Mouse (Mus musculus) liver, embryonic 12.5 days (tissue): ENCODE results near the gene Vrtn. TPM values are rescaled to one million over a fixed set of nuclear protein-coding genes. Genes with fewer than 3 reads are reported as not detected.

Source experiments
- ATAC-seq: fragments of 200-750 bp; cut with Nextera tagmentation; 2 replicates; pipeline ENCODE4 v1.8.0; 2017; ENCODE audit warnings: moderate number of reproducible peaks, mild to moderate bottlenecking, moderate library complexity
- H3K27ac ChIP-seq: fragments of 300-500 bp; sonication (generic); 2 replicates; pipeline ENCODE4 v1.5.1; 2016; ENCODE audit warnings: mild to moderate bottlenecking
- H3K27me3 ChIP-seq: fragments of 300-500 bp; sonication (generic); replicated peaks from 2 replicates; pipeline ENCODE4 v1.6.1; 2016; ENCODE audit warnings: mild to moderate bottlenecking, moderate library complexity
- H3K36me3 ChIP-seq: fragments of 300-500 bp; sonication (generic); 2 replicates; pipeline ENCODE4 v1.6.1; 2016; ENCODE audit warnings: mild to moderate bottlenecking, moderate library complexity
- H3K4me1 ChIP-seq: fragments of 300-500 bp; sonication (generic); 2 replicates; pipeline ENCODE4 v1.6.1; 2016
- H3K4me2 ChIP-seq: fragments of 300-500 bp; sonication (generic); 2 replicates; pipeline ENCODE4 v1.6.1; 2016; ENCODE audit warnings: mild to moderate bottlenecking, moderate library complexity
- H3K4me3 ChIP-seq: fragments of 300-500 bp; sonication (generic); 2 replicates; pipeline ENCODE4 v1.5.1; 2016; ENCODE audit warnings: mild to moderate bottlenecking, moderate library complexity
- H3K9ac ChIP-seq: fragments of 300-500 bp; sonication (generic); 2 replicates; pipeline ENCODE4 v1.6.1; 2016; ENCODE audit warnings: mild to moderate bottlenecking, moderate library complexity
- H3K9me3 ChIP-seq: fragments of 300-500 bp; sonication (generic); replicated peaks from 2 replicates; pipeline ENCODE4 v1.6.1; 2016; ENCODE audit warnings: mild to moderate bottlenecking, moderate library complexity
- WGBS: fragments of 180-500 bp; shearing (Covaris S2); methylation state at CpG from one replicate; pipeline ENCODE4 v1.1.7; 2016; ENCODE audit not compliant: insufficient replicate concordance; 5-methylcytosine and 5-hydroxymethylcytosine counted together
- polyA plus RNA-seq: library from polyadenylated mRNA; unstranded; fragments of >200 nt; fragmentation: Nextera tagmentation; extraction: Ambion mirVana; gene quantifications from 2 replicates; pipeline ENCODE4 v1.2.1, GENCODE M21; 2016

The Vrtn gene
- polyA plus RNA-seq, 1 experiment from 2014 or later: not detected

DNA sequence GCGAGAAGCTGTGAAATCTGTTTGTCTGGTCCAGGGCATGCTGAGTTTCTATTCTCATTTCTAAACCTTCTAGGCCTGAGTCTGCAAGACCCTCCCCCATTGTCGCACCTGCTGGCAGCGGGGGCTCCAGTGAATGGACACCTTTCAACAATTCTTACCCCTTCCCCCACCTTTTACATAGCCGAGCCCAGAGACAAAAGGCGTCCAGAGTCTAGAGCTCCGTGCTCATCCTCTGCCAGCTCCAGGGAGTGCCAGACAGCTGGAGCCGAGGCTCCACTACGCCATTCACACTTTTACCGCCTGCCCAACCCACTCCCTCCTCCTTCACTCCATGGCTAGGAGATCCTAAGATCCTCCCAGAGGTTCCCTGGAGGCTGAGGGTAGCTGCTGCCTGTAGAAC is 15.7 kb upstream of the Vrtn start:
- H3K4me2 ChIP-seq: no peak overlapping the region
- H3K27ac ChIP-seq: no peak overlapping the region
- no peaks in the 10 kb centered on the region for H3K36me3 ChIP-seq
- H3K9me3 ChIP-seq: no peaks in the 10 kb centered on the region
- no peak for ATAC-seq
- 15% methylated on average over 9 of the region's 9 CpGs for WGBS
- H3K27me3 ChIP-seq: peaks cover 42% of the 10 kb centered on the region
- H3K9ac ChIP-seq: no peak overlapping the region
- H3K4me1 ChIP-seq: no peaks in the 10 kb centered on the region
- no peak overlapping the region for H3K4me3 ChIP-seq

DNA sequence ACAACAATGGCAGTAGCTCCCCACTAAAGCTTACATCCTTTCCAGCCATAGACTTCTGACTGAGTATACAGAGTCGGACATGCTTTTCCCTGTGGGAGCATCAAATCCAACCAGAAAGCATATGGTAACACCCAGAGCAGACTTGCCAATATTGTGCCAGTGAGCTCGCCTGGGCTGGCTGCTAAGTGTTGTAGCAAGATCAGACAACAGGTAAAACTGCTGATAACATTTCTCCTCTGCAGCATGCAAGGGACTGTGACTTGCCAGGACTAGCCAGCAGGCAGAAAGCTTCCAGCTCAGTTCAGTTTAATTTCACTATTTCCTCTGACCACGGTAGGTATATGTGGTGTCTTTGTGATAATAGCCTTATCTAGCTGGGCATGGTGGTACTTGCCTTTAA is 9.0 kb upstream of the Vrtn start:
- no peak overlapping the region for H3K27ac ChIP-seq
- no peaks in the 10 kb centered on the region for H3K4me1 ChIP-seq
- WGBS: 44% methylated on average over 3 of the region's 3 CpGs
- H3K4me3 ChIP-seq: no peak overlapping the region
- H3K36me3 ChIP-seq: no peaks in the 10 kb centered on the region
- peaks cover 24% of the 10 kb centered on the region; the same call in 1 of the 2 replicates for H3K27me3 ChIP-seq
- no peak overlapping the region for H3K4me2 ChIP-seq
- no peaks in the 10 kb centered on the region for H3K9me3 ChIP-seq
- no peak for ATAC-seq
- no peak overlapping the region for H3K9ac ChIP-seq

DNA sequence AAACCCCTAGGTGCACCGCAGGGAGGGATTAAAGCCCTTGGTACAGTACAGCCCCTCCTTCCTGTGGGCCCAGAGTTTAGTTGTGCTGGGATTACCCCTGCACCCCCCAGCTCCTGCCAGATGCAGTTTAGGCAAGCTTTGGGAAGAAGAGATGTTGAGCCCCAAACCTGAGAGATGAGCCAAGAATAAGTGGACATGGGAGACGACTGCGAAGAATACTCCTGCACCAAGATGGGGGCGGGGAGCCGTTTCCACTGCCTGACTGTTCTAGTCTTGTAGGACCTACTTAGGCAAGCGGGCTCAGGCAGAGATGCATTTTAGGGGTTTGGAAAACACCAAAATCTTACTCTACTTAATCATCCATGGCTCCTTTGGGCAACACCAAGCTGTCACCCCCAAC is 566 bp upstream of the Vrtn start:
- no peaks in the 10 kb centered on the region for H3K9me3 ChIP-seq
- no peak overlapping the region for H3K9ac ChIP-seq
- no peak overlapping the region for H3K4me3 ChIP-seq
- H3K36me3 ChIP-seq: no peaks in the 10 kb centered on the region
- no peaks in the 10 kb centered on the region; the same call in 1 of the 2 replicates for H3K4me1 ChIP-seq
- peaks cover 59% of the 10 kb centered on the region for H3K27me3 ChIP-seq
- 14% methylated on average over 6 of the region's 6 CpGs for WGBS
- H3K27ac ChIP-seq: no peak overlapping the region
- H3K4me2 ChIP-seq: no peak overlapping the region
- ATAC-seq: no peak

DNA sequence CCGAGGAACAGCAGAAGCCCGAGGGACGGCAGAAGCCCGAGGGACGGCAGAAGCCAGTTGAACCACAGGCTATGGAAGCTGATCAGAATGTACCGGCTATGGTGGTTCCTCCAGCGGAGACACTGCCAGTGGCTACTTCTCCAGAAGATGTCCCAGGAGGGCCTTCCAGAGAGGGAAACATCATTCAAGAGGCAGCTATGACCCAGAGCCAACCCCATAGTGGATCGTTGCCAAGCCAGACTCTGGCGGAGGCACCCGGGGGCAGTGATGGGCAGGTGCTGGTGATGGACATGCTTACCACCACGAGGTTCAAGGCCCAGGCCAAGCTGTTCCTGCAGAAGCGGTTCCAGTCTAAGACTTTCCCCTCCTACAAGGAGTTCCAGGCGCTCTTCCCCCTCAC is 9.4 kb downstream of the Vrtn start:
- no peak for ATAC-seq
- Histone ChIP-seq H3K4me3 (no peak overlapping the region), H3K9me3 (no peaks in the 10 kb centered on the region), H3K27ac (no peak overlapping the region), H3K36me3 (no peaks in the 10 kb centered on the region), H3K27me3 (peaks cover 25% of the 10 kb centered on the region), H3K9ac (no peak overlapping the region), H3K4me2 (no peak overlapping the region), H3K4me1 (peaks cover 8% of the 10 kb centered on the region)
- 80% methylated on average over 13 of the region's 13 CpGs for WGBS

DNA sequence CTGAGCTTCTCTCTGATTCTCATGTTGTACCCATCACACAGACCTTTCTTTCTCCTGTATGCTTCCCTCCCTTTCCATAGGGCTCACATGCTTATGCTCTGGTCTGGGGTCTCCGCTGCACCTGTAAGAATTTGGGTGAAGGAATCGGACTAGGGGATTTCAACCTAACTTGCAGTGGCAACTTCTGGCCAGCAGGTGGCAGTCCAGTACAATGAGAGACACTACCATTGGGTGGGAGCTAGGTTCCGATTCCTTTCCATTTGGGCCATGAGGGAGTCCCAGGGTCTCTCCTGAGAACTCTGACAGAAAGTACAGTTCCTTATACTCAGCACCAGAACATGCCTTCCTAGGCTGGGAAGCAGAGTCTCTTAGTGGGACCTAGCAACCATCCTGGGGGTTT is 13.1 kb downstream of the Vrtn start:
- Histone ChIP-seq H3K4me3 (no peak overlapping the region), H3K36me3 (no peaks in the 10 kb centered on the region), H3K27ac (no peak overlapping the region), H3K9ac (no peak overlapping the region), H3K9me3 (no peaks in the 10 kb centered on the region), H3K4me1 (peaks cover 8% of the 10 kb centered on the region), H3K4me2 (no peak overlapping the region), H3K27me3 (peaks cover 24% of the 10 kb centered on the region)
- 27% methylated on average over 3 of the region's 3 CpGs for WGBS
- no peak for ATAC-seq

DNA sequence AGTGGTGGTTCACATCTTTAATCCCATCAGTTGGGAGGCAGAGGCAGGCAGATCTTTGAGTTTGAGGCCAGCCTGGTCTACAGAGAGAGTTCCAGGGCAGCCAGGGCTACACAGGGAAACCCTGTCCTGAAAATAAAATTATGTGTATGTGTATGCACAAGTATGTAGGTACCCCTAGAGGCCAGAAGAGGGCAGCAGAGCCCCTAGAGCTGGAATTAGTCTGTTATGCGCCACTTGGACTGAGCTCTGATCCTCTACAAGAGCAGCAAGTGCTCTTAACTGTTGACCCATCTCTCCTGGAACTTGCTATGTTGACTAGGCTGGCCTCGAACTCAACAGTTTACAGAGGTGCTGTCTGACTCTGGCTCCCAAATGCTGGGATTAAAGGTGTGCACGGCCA is 29.7 kb downstream of the Vrtn start:
- H3K27ac ChIP-seq: no peak overlapping the region
- H3K4me3 ChIP-seq: no peak overlapping the region
- no peaks in the 10 kb centered on the region for H3K36me3 ChIP-seq
- no peak overlapping the region for H3K9ac ChIP-seq
- WGBS: 65% methylated on average over 3 of the region's 3 CpGs
- no peak overlapping the region for H3K4me2 ChIP-seq
- H3K9me3 ChIP-seq: no peaks in the 10 kb centered on the region
- no peak for ATAC-seq
- peaks cover 29% of the 10 kb centered on the region for H3K27me3 ChIP-seq
- H3K4me1 ChIP-seq: no peaks in the 10 kb centered on the region

DNA sequence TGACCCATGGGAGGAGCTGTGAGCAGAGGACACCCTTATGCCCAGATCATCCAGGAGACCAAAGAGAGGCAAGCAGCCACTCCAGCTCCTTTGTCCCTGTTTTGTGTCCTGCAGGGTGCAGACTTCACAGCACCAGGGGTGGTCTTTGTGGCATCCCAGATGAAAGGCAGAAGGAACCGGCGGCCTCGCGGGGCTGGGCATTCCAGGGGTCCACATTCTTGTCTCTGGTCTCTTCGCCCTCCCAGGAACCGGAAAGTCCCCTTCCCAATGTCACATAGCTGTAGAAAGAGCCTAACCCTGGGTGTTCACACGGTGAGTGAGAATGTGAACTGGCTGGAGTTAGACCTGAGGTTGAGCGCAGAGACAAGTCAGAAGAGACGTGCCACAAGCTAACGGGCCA is 30.8 kb downstream of the Vrtn start:
- no peaks in the 10 kb centered on the region for H3K9me3 ChIP-seq
- no peak overlapping the region for H3K9ac ChIP-seq
- no peak for ATAC-seq
- H3K27me3 ChIP-seq: peaks cover 29% of the 10 kb centered on the region
- no peaks in the 10 kb centered on the region for H3K4me1 ChIP-seq
- no peak overlapping the region for H3K4me3 ChIP-seq
- H3K4me2 ChIP-seq: no peak overlapping the region
- no peak overlapping the region for H3K27ac ChIP-seq
- 21% methylated on average over 10 of the region's 10 CpGs for WGBS
- no peaks in the 10 kb centered on the region for H3K36me3 ChIP-seq

DNA sequence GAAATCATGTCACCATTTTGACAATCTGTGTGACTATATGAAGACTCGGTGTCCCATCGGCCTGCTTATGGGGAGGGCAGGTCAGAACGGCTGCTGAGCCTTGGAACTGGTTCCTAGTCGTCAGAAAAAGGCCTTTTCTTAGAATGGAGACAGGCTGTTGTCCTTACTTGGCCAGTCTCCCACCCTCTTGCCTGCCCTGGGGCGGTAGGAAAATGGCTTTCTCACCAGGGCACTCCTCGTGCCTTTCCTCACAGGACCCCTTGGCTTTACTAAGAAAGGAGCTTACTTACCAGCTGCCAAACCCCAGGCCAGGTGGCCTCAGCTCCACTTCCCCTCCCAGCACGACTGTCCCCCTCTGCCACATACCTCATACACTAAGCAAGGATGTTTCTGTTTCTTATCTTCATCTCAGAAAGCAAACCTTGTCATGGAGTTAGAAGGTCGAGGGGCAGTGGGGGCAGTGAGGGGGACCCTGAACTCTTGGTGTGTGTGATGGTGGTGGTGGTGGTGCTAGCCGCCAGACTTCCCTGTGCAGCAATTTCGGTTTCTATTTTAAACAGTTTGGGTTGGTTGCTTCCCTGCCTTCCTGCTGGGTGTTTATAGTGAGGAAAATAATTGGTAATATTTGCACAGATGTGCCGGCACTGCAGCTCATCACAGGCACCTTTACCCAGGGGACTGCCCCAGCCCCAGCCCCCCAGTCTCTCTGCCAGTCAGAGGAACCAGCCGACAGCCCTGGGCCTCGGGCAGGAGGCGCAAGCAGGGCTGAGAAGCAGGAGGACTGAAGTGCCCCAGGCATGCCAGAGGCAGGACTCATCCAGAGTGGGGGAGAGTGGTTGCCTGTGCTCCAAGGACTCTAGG is 34.1 kb downstream of the Vrtn start:
- H3K27ac ChIP-seq: no peak overlapping the region
- peaks cover 39% of the 10 kb centered on the region for H3K27me3 ChIP-seq
- H3K4me1 ChIP-seq: no peaks in the 10 kb centered on the region
- H3K9me3 ChIP-seq: no peaks in the 10 kb centered on the region
- H3K4me3 ChIP-seq: no peak overlapping the region
- 46% methylated on average over 14 of the region's 14 CpGs for WGBS
- no peak overlapping the region for H3K4me2 ChIP-seq
- no peak for ATAC-seq
- no peak overlapping the region for H3K9ac ChIP-seq
- H3K36me3 ChIP-seq: no peaks in the 10 kb centered on the region

DNA sequence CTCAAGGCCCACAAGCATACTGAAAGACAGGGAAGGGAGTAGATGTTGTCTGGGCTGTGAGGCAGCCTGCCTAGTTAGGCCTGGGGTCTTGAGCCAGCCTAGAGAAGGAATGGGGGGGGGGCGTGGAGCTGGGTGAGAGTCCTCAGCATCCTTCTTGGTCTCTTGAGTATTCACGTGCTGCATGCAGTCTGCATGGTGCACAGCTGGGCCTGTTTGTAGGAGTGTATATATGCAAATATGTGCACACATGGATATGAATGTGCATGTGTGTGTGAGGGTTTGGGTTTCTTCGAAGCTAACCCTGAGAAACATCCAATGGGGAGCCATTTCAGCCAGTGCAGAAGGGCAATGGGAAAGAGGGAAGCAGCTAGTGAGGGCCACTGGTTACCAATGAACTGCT is 35.2 kb downstream of the Vrtn start:
- ATAC-seq: no peak
- no peaks in the 10 kb centered on the region for H3K36me3 ChIP-seq
- WGBS: 68% methylated on average over 3 of the region's 3 CpGs
- H3K4me3 ChIP-seq: no peak overlapping the region
- no peaks in the 10 kb centered on the region for H3K4me1 ChIP-seq
- H3K4me2 ChIP-seq: no peak overlapping the region
- H3K9me3 ChIP-seq: no peaks in the 10 kb centered on the region
- no peak overlapping the region for H3K27ac ChIP-seq
- peaks cover 49% of the 10 kb centered on the region for H3K27me3 ChIP-seq
- no peak overlapping the region for H3K9ac ChIP-seq

DNA sequence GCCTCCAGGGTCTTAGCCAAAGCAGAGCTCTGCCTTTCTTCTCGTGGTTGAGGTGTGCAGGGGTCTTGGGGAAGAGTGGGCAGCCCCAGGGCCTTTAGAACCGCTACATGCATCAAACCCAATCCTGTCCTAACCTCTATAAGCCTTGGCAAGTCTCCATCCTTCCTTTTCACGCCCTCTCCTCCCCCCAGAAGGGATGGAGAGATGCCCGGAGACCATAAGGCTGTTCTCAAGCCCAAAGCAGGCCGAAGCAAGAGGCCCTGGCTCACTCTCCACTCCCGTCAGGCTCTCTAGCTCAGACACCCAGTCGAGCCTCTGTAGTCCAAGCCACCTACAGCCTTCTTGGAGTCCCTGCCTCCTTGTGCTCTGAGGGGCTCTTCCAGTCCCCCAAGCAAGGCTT is 43.8 kb downstream of the Vrtn start:
- no peak for ATAC-seq

DNA sequence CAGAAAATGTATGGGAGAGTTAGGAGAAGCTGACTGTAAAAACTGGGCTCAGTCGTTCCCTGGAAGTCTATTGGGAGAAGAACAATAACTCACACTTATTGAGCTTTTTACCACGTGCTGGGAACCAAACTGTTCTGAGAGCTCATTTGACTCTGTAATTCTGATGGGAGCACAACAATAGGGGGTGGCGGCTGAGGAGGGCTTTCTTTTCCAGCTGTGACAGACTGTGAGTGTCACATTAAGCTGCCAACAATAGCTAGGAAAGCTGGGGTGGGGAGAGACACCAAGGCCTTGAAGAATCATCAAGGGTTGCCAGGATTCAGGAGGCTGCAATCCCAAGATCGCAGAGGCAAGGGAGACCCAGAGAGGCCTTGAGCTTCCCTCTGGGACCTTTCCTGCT is 45.4 kb downstream of the Vrtn start:
- Histone ChIP-seq H3K4me2 (no peak overlapping the region), H3K27me3 (peaks cover 36% of the 10 kb centered on the region), H3K9ac (no peak overlapping the region), H3K27ac (no peak overlapping the region), H3K36me3 (no peaks in the 10 kb centered on the region), H3K4me3 (no peak overlapping the region), H3K9me3 (no peaks in the 10 kb centered on the region), H3K4me1 (no peaks in the 10 kb centered on the region)
- 50% methylated on average over 4 of the region's 4 CpGs for WGBS
- ATAC-seq: no peak

More for the DNA sequence above, 43.8 kb downstream of the Vrtn start:
- Histone ChIP-seq H3K36me3 (no peaks in the 10 kb centered on the region), H3K27me3 (peaks cover 50% of the 10 kb centered on the region), H3K9ac (no peak overlapping the region), H3K4me3 (no peak overlapping the region), H3K4me1 (no peaks in the 10 kb centered on the region), H3K9me3 (no peaks in the 10 kb centered on the region), H3K4me2 (no peak overlapping the region), H3K27ac (no peak overlapping the region)
- 56% methylated on average over 7 of the region's 7 CpGs for WGBS

DNA sequence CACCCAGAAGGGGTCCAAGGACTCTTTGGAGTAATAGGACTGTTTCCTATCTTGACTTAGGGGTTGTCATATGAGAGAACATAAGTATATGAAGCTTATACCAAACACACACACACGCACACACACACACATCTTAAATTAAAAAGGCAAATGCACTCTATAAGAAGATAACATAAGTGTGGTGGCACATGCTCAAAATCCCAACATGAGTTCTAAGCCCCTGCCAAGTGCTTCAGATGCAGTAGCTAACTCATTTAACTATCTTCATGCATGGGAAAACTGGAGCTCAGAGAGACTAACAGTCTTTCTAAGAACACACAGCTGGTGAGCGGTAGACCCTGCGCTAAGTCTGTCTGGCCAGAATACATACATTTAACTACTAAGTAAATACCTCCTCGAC is 46.7 kb downstream of the Vrtn start:
- H3K4me3 ChIP-seq: no peak overlapping the region
- WGBS: 68% methylated on average over 4 of the region's 4 CpGs
- H3K9me3 ChIP-seq: no peaks in the 10 kb centered on the region
- no peaks in the 10 kb centered on the region for H3K36me3 ChIP-seq
- no peak for ATAC-seq
- no peak overlapping the region for H3K9ac ChIP-seq
- peaks cover 32% of the 10 kb centered on the region for H3K27me3 ChIP-seq
- H3K27ac ChIP-seq: no peak overlapping the region
- H3K4me1 ChIP-seq: no peaks in the 10 kb centered on the region
- no peak overlapping the region for H3K4me2 ChIP-seq

DNA sequence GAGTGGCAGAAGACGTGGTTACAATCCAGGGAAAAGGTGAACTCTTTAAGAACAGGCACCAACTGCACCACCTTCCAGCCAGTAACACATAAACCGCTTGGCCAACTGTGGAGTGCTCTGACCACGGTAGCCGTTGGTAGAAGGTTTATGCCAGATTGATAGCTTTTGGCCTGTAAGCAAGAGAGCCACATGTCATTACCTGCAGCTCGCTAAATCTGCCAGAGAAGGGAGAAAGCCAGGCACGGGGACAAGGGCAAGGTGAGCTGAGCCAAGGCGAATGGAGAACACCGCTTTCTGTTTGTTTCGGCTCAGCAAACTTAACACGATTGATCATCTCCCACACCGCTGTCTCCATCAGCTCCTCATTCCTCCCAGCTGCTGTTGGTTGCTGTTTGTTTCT is 48.2 kb downstream of the Vrtn start:
- Histone ChIP-seq H3K36me3 (no peaks in the 10 kb centered on the region), H3K4me1 (no peaks in the 10 kb centered on the region), H3K27me3 (peaks cover 23% of the 10 kb centered on the region; the same call in 1 of the 2 replicates), H3K27ac (no peak overlapping the region), H3K4me3 (no peak overlapping the region), H3K4me2 (no peak overlapping the region), H3K9ac (no peak overlapping the region), H3K9me3 (no peaks in the 10 kb centered on the region)
- 77% methylated on average over 11 of the region's 11 CpGs for WGBS
- no peak for ATAC-seq
